Mouse (Mus musculus): ENCODE results near the gene Adgre4.

DNA sequence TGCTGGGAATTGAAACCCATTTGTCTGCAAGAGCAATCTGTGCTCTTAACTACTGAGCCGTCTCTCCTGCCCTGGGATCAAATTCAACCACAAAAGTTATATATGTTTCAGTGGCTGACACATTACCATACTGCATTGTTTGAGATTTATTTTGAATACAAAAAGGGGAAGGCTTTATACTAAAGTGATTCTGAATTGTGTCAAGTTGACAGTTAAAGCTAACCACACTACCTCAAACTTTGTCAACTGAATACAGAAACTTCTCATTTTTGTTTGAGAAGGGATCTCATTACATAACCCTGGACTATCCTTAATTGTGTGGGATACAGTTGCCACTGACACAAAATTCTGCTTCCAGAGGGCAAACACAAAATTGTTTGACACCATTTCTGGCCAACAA, 28.5 kb upstream of the Adgre4 start:
- TF ChIP-seq CTCF (IDR thresholded peaks at IDR 0.05; ENCODE audit: low read depth) = no peak
- TF ChIP-seq EP300 (IDR thresholded peaks at IDR 0.05; ENCODE audit: low read depth) = no peak
